Mouse (Mus musculus): ENCODE results near the gene Ttc39a. TPM values are rescaled to one million over a fixed set of nuclear protein-coding genes. Genes with fewer than 3 reads are reported as not detected.

Ttc39a gene
- total RNA-seq, 2 experiments from 2014 or later: 0.17 to 0.18 TPM

Other genes starting within 250 kb of the Ttc39a start
- 100 to 1,000 TPM in 1 of 2 experiments, 10 to 100 TPM in 1; 82.9 to 101 TPM for gene Osbpl9, start 204.4 kb upstream of the Ttc39a start, total RNA-seq (2021)
- gene Calr4, start 172.1 kb upstream of the Ttc39a start, total RNA-seq (2021): not detected
- gene Eps15, start 126.4 kb upstream of the Ttc39a start, total RNA-seq (2021): 10 to 100 TPM; 64.4 to 65.1 TPM
- gene Rnf11, start 78.1 kb downstream of the Ttc39a start, total RNA-seq (2021): 100 to 1,000 TPM; 122 to 129 TPM
- gene 4930522H14Rik, start 124.7 kb downstream of the Ttc39a start, total RNA-seq (2021): not detected